Mouse (Mus musculus) naive thymus-derived CD4-positive, alpha-beta T cell, adult 2 months (primary cell): Measurements from ENCODE around the gene Olfr141.

ENCODE experiments used
- DNase-seq: peaks from one replicate; pipeline ENCODE4 v3.0.0-alpha.2; 2011; ENCODE audit warnings: low read depth

Olfr141 gene

DNA sequence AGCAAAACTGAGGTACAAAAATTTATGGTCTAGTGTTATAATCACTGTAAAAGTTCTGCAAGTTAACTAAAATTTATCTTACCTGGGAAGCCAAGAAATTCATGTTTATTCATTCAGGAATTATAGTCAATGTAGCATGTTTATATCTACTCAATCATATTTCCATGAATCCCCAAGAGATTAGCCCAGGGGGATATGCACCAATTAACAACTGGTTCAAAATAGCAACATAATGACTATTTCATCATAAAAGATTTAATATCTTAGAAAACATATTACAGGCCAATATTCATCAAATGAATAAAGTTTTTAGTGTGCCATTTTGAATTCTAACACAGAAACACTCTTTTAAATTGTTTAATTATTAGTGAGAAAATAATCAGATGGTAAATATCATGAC is at the start of gene Olfr141:
Gene Olfr141 (minus strand): TSS at position 101 of the 400 bp plus-strand sequence.
- no peak for DNase-seq

- no peak for DNase-seq
Measured at GRCm38 (mm10) chr2:86851596-86851995, 41.8 kb upstream of the Olfr141 start, which contains the start of gene Olfr1095. Gene Olfr1095, minus strand, starts transcription at chr2:86851696.

GRCm38 (mm10) chr2:86824363-86824762 is 14.5 kb upstream of the Olfr141 start, which contains the start of gene Olfr1094:
Gene Olfr1094, plus strand, starts transcription at chr2:86824663.
- no peak for DNase-seq

DNA sequence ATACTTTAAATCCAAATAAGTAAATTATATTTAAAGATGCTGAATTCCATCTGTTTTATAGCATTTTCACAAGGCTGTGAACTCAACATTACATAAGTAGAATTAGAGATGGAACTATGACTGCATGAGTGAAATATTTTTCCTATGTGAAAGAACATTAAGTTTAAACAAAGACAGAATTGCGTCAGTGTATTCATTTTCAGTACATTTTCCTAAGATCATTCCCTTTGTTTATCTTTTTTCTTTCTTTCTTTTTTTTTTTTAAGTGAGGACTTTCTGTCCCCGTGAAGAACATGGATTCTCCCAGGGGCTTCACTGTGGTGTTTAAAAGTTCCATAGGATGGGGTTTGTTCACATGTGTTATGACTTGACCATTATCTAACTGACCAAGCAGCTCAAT is 27.6 kb downstream of the Olfr141 start, which contains the start of gene Olfr1093:
Gene Olfr1093 (plus strand): TSS at position 301 of the 400 bp plus-strand sequence.
- no peak for DNase-seq

GRCm38 (mm10) chr2:86761050-86761449 is 48.8 kb downstream of the Olfr141 start:
- DNase-seq: no peak

GRCm38 (mm10) chr2:86758893-86759292 is 50.9 kb downstream of the Olfr141 start, which contains the start of gene Olfr1090:
Gene Olfr1090, minus strand, starts transcription at chr2:86758993.
- DNase-seq: no peak
